Mouse (Mus musculus) gastrocnemius, adult 18-20 months (tissue): ENCODE measurements around the gene Hbb-bh1. TPM values are rescaled to one million over a fixed set of nuclear protein-coding genes. Genes with fewer than 3 reads are reported as not detected.
"Not testable (repeated sequence)": the region's sequence is repeated elsewhere in the genome, so short reads cannot be mapped to it uniquely, and the experiment has no call there.

Experiments used
- DNase-seq: peaks from one replicate; pipeline ENCODE4 v3.0.0; 2021; ENCODE audit warnings: low spot score
- long read RNA-seq, 2 experiments: library from polyadenylated mRNA; stranded (forward); transcript quantifications; one replicate each; pipeline ENCODE4 v2.0.0; 2021
- total RNA-seq, 2 experiments: library from RNA; stranded (reverse); gene quantifications; 2 replicates each; pipeline ENCODE4 v1.2.3; 2021

Hbb-bh1 gene
- not detected for total RNA-seq
- long read RNA-seq, experiment 1: 0 reads
- long read RNA-seq, experiment 2: 0 reads

- no peak for DNase-seq
Observed at GRCm38 (mm10) chr7:103843034-103843433, at the start of gene Hbb-bh1. Gene Hbb-bh1, minus strand, starts transcription at chr7:103843164.

DNA sequence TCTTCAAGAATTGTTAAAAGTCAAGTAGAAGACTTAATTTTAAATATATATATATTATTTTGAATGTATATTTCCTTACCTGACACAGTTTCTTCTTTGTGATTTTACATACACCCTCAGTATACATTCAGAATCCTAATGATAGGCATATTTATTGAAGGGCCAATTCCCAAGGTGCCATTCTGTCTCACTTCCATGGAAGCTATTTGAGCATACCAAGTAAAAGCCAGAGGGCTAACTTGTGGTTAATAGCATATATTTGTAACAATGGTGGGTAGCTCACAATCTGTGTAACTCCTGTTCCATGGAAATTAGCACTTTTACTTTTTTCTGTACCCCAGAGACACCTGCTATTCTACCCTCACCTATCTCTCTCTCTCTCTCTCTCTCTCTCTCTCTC lies 43.2 kb upstream of the Hbb-bh1 start, which contains the start of gene Olfr66:
Gene Olfr66, minus strand, starts transcription at position 101 of the 400 bp plus-strand sequence.
- no peak for DNase-seq

DNA sequence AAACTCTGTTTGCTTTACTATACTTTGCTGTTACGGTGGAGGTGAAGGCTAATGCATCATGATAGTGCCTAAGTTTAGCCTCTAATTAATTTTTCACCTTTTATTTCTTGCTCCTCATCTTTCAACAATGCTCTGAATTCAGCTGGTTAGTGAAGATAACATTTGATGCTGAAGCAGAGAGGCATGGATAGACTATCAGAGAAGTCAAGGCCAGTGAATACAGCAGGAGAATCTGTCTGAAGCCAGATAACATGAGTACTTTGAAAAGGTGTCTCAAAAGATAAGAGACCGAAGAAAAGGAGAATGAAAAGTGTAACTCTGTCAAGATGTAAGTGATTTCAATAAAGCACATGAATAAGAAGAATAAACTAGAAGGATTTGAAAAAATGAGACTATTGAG lies 34.1 kb upstream of the Hbb-bh1 start:
- no peak for DNase-seq

DNA sequence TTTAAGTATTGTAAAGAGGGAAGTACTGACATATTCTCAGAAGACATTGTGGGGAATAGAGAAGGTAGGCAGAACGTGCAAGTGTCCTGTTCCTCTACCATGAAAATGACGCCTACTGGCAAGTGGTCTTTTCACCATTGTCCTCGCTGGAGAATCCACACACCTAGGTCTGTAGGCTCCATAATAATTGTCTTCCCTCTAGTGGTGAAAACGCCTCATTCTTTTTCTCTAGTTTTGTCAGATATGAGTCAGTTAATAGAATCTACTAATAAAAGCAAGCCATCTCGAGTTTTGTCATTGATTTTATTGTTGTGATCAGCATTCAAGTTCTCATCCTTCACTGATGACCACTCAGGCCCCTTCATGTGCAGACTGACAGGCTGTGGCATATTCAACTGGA lies 31.5 kb upstream of the Hbb-bh1 start:
- no peak for DNase-seq

GRCm38 (mm10) chr7:103873064-103873463 lies 30.1 kb upstream of the Hbb-bh1 start:
- no peak for DNase-seq

DNA sequence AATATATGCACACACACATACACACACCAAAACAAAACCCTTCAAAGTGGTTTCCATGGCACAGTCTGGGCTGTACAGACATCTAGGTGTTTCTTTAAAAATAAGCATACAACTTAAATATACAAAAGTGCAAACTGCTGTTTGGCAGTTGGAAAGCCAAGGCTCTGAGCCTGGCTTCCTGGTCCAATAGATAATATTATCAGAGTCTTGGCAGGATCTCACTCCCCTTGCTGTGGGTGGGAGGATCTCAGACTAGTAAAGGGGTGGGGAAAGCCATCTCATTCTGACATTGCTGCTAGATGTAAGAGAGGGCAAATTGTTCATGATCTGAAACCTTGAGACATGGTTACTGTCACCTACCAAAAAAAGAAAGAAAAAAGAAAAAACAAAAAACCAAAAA lies 27.7 kb upstream of the Hbb-bh1 start:
- no peak for DNase-seq

- DNase-seq: no peak
Observed at GRCm38 (mm10) chr7:103865716-103866115, 22.8 kb upstream of the Hbb-bh1 start.

DNA sequence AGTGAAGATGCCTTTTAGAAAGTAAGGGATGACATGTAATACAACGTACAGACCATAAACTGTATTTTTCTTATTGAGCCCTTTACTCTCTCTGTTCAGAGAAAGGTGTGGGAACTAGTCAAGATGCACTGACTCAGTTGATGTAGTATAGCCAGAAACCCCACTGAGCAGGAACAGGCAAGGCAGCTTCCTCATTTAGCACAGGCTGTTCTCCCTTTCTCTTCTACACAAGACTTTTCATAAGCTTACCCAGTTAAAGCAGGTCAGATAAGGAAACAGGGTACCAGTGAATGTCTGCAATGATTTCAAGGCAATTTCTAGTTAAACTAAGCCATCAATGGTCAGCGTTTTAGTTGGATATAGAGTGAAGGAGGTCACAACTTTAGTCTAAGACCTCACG lies 18.6 kb upstream of the Hbb-bh1 start:
- no peak for DNase-seq

DNA sequence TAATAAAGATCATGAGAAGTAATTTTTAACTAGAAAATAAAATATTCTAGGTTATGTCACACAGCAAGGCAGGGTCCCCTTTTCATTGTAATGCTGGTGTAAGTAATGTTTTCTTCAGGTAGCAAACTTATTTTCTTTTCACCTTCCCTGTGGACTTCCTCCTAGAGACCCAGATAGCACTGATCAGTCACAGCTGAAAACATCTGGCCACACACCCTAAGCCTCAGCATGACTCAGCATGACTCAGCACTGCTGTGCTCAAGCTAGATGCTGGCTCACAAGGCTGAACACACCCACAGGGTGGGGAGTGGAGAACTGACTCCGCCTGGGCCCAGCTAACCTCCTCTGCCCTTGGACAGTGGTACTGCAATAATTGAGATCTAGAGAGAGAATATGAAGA lies 17.9 kb upstream of the Hbb-bh1 start:
- peak; percentile 2 for DNase-seq

- DNase-seq: no peak
Observed at GRCm38 (mm10) chr7:103859076-103859475, 16.1 kb upstream of the Hbb-bh1 start.

GRCm38 (mm10) chr7:103854669-103855068 lies 11.7 kb upstream of the Hbb-bh1 start:
- no peak for DNase-seq

DNA sequence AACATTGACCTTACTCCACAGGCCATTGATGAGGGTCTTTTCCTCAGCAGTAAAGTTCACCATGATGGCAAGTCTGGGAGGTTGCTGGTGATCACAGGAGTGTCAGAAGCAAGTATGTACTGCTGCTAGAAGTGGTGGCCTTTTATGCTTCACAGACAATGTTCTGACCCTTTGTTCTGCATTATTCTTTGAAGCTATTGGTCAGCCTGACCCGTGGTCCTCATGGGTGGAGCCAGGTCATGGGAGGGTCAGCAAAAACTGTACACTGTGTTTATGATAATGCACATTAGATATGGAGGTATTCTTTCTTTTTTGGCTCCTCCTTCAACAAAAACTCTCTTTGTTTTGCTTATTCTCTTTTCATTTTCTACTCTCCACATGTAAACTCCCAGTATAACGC lies 10.1 kb upstream of the Hbb-bh1 start, which contains the start of gene Hbb-y:
Gene Hbb-y, minus strand, starts transcription at position 127 of the 400 bp plus-strand sequence.
- DNase-seq: no peak

- no peak for DNase-seq
Observed at GRCm38 (mm10) chr7:103844525-103845325, 1.8 kb upstream of the Hbb-bh1 start.

- no peak for DNase-seq
Observed at GRCm38 (mm10) chr7:103840268-103840667, 2.7 kb downstream of the Hbb-bh1 start, which contains the start of gene Hbb-bh2. Gene Hbb-bh2, minus strand, starts transcription at chr7:103840520.

DNA sequence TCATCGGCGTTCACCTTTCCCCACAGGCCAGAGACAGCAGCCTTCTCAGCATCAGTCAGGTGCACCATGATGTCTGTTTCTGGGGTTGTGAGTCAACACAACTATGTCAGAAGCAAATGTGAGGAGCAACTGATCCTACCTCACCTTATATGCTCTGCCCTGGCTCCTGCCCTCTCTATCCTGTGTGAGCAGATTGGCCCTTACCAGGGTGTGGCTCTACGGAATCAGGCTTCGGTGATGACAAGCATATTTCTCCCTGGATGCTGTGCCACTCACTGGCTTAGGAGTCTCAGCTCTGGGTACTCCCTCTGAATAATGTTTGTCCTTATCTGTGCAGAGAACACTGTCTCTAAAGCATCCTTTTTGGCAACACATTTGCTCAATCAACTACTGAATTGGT lies 15.2 kb downstream of the Hbb-bh1 start, which contains the start of gene Hbb-bs:
Gene Hbb-bs, minus strand, starts transcription at position 289 of the 400 bp plus-strand sequence.
- DNase-seq: no peak

DNA sequence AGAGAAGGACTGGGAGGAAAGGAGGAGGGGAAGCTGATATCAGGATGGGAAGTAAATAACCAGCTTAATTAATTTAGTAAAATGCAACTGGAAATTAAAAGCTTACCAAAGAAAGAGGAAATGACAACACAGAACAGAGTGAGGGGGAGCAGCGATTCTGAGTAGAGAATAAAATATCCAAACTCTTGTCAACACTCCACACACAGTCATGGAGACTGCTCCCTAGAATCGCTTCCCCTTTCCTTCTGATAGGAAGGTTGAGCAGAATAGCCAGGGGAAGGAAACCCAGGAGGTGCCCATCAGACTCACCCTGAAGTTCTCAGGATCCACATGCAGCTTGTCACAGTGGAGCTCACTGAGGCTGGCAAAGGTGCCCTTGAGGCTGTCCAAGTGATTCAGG lies 15.8 kb downstream of the Hbb-bh1 start:
- not testable (repeated sequence) for DNase-seq

DNA sequence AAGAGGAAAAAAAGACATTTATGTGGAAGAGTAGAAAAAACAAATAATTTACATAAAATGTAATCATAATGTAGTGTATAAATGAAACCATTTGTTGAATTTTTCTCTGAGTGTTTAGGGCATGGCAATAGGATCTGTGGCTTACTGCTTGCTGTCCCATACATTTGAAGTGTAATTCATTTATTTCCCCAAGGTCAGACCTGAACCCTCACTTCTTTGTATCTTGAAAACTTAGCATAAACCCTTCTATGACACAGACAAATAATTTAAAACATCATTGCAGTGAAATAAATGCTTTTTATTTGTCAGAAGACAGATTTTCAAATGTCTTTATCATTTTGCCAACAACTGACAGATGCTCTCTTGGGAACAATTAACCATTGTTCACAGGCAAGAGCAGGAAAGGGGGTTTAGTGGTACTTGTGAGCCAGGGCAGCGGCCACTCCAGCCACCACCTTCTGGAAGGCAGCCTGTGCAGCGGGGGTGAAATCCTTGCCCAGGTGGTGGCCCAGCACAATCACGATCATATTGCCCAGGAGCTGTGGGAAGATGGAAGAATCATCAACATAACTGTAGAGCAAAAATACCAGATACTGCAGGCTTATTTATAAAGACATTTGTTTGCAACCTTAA lies 16.6 kb downstream of the Hbb-bh1 start:
- no peak for DNase-seq

GRCm38 (mm10) chr7:103825536-103826254 lies 17.3 kb downstream of the Hbb-bh1 start:
- DNase-seq: no peak

DNA sequence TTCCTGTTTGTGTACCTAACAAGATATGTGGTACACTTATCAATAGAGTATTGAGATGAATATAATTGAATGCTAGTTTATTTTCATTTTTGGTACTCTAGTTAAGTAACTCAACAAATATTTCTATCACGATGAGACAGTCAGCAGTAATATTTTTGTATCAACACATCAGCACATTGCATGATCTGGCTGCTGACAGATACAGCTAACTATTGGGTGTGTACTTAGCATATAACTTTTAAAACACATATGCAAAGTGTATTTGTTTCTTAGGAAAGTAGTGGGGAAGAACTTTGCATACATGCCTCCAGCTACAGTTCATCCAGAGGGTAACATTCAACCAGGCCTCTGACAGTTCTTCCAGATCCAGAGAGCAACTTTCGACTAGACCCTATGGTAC lies 18.4 kb downstream of the Hbb-bh1 start:
- DNase-seq: no peak

GRCm38 (mm10) chr7:103815085-103815484 lies 27.9 kb downstream of the Hbb-bh1 start:
- DNase-seq: not testable (repeated sequence)

DNA sequence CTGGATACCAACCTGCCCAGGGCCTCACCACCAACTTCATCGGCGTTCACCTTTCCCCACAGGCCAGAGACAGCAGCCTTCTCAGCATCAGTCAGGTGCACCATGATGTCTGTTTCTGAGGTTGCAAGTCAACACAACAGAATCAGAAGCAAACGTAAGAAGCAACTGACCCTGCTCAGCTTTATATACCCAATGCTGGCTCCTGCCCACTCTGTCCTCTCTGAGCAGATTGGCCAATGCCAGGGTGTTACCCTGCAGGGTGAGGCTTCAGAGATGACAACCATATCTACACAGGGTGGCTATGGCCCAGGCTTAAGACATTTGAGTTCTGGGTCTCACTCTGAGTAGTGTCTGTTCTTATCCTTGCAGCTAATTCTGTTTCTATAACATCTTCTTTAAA lies 29.2 kb downstream of the Hbb-bh1 start, which contains the start of gene Hbb-bt:
Gene Hbb-bt, minus strand, starts transcription at position 231 of the 400 bp plus-strand sequence.
- DNase-seq: no peak

GRCm38 (mm10) chr7:103813152-103813551 lies 29.8 kb downstream of the Hbb-bh1 start:
- not testable (repeated sequence) for DNase-seq
